In genomic region chr11:99024468-99025134, GRCm38 (mm10) we compare ENCODE assay signal across 8 mouse cellular contexts. TPM values are rescaled to one million over a fixed set of nuclear protein-coding genes. Genes with fewer than 3 reads are reported as not detected.
DNase-seq lines count a peak whose midpoint lies in the region; ATAC-seq and TF ChIP-seq lines count a peak whose summit lies in the region.

No protein-coding gene starts in this region.

- DNase-seq in kidney, adult 2 months = no peak
- DNase-seq in kidney, adult 11 months = no peak
- DNase-seq in hindbrain, embryonic 11.5 days (ENCODE audit: low spot score) = no peak
- DNase-seq in frontal cortex, postnatal 25 days (ENCODE audit: low spot score in 2 of 2) = no peak
- no peak for DNase-seq in embryo, embryonic 9.5 days (ENCODE audit: extremely low spot score)
- no peak for DNase-seq in left cerebral cortex, postnatal 10 days (ENCODE audit: extremely low spot score in 1 of 2, low spot score in 2 of 2)

- H3K36me3 ChIP-seq in kidney, adult 2 months (ENCODE audit: control insufficient read depth, insufficient read depth, low read length) = no peaks in the 10 kb centered on the region
- 0 out of 2 replicates have a peak, but pooled peaks cover 5% of the 10 kb centered on the region for H3K36me3 ChIP-seq in hindbrain, embryonic 11.5 days (ENCODE audit: control insufficient read depth, insufficient read depth, low read length)
- peaks cover 7% of the 10 kb centered on the region; the same call in 1 of the 2 replicates for H3K36me3 ChIP-seq in midbrain, embryonic 13.5 days

- H3K4me3 ChIP-seq in kidney, adult 2 months (ENCODE audit: insufficient read depth, low read depth, low read length) = peak overlapping the region; percentile 54
- H3K4me3 ChIP-seq in bone marrow macrophage, adult 2 months (ENCODE audit: insufficient read depth, low read length) = peak overlapping the region; percentile 51
- peak overlapping the region; percentile 16; the same call in 1 of the 2 replicates for H3K4me3 ChIP-seq in hindbrain, embryonic 11.5 days (ENCODE audit: low read depth, low read length)
- H3K4me3 ChIP-seq in midbrain, embryonic 13.5 days (replicated peaks) = peak overlapping the region; percentile 38

- ATAC-seq in hindbrain, embryonic 11.5 days (ENCODE audit: low FRiP score) = peak; percentile 46; the same call in 1 of the 2 replicates
- ATAC-seq in midbrain, embryonic 13.5 days = peak; percentile 46

- intact Hi-C loops in left cerebral cortex, postnatal 10 days (cut with DNase I) = no loop called here

- no peaks in the 10 kb centered on the region for H3K9me3 ChIP-seq in hindbrain, embryonic 11.5 days (ENCODE audit: control insufficient read depth, low read length)
- H3K9me3 ChIP-seq in midbrain, embryonic 13.5 days = no peaks in the 10 kb centered on the region

- 0 out of 2 replicates have a peak overlapping the region, but pooled peaks have one; percentile 14 for H3K4me2 ChIP-seq in hindbrain, embryonic 11.5 days (replicated peaks; ENCODE audit: low read depth, low read length)
- H3K4me2 ChIP-seq in midbrain, embryonic 13.5 days (replicated peaks) = peak overlapping the region; percentile 48

- no peaks in the 10 kb centered on the region; the same call in 1 of the 2 replicates for H3K4me1 ChIP-seq in kidney, adult 2 months (ENCODE audit: control insufficient read depth, insufficient read depth, low read length)
- peaks cover 13% of the 10 kb centered on the region for H3K4me1 ChIP-seq in bone marrow macrophage, adult 2 months (ENCODE audit: control insufficient read depth, insufficient read depth, low read length)
- peaks cover 2% of the 10 kb centered on the region for H3K4me1 ChIP-seq in hindbrain, embryonic 11.5 days (replicated peaks; ENCODE audit: control insufficient read depth, insufficient read depth, low read length)
- peaks cover 24% of the 10 kb centered on the region for H3K4me1 ChIP-seq in midbrain, embryonic 13.5 days (replicated peaks)

- WGBS in kidney, adult 2 months = 35% methylated on average over 18 of the region's 18 CpGs
- 51% methylated on average over 18 of the region's 18 CpGs for WGBS in hindbrain, embryonic 11.5 days
- 54% methylated on average over 18 of the region's 18 CpGs for WGBS in midbrain, embryonic 13.5 days

- no peak for TF ChIP-seq POLR2A in kidney, adult 2 months (IDR thresholded peaks at IDR 0.05; ENCODE audit: low read depth, low read length)
- TF ChIP-seq POLR2A in bone marrow macrophage, adult 2 months (IDR thresholded peaks at IDR 0.05; ENCODE audit: borderline replicate concordance, low read depth, low read length) = no peak

- H3K27ac ChIP-seq in kidney, adult 2 months (ENCODE audit: insufficient read depth, low read depth, low read length) = no peak overlapping the region
- 0 out of 2 replicates have a peak overlapping the region, but pooled peaks have one; percentile 19 for H3K27ac ChIP-seq in bone marrow macrophage, adult 2 months (ENCODE audit: insufficient read depth, low read depth, low read length)
- H3K27ac ChIP-seq in hindbrain, embryonic 11.5 days (ENCODE audit: low read depth, low read length) = no peak overlapping the region
- H3K27ac ChIP-seq in midbrain, embryonic 13.5 days = no peak overlapping the region

- H3K27me3 ChIP-seq in kidney, adult 2 months (replicated peaks; ENCODE audit: control insufficient read depth, insufficient read depth, low read length) = no peaks in the 10 kb centered on the region
- no peaks in the 10 kb centered on the region for H3K27me3 ChIP-seq in hindbrain, embryonic 11.5 days (ENCODE audit: control insufficient read depth, insufficient read depth, low read length)
- H3K27me3 ChIP-seq in midbrain, embryonic 13.5 days = no peaks in the 10 kb centered on the region

- no peak for TF ChIP-seq CTCF in kidney, adult 2 months (conservative IDR thresholded peaks at IDR 0.05; ENCODE audit: insufficient read depth, insufficient read length, low read depth, low read length)
- TF ChIP-seq CTCF in bone marrow macrophage, adult 2 months (IDR thresholded peaks at IDR 0.05; ENCODE audit: low read depth, low read length) = no peak

- no peak overlapping the region for H3K9ac ChIP-seq in hindbrain, embryonic 11.5 days (ENCODE audit: low read depth, low read length)
- H3K9ac ChIP-seq in midbrain, embryonic 13.5 days (replicated peaks) = no peak overlapping the region; the same call in 1 of the 2 replicates

RNA-seq across cellular contexts. Expression of gene Top2a, which starts 0.6 kb away (rescaled TPM):
- 0.72 and 1.1 TPM in 2 replicates for polyA plus RNA-seq in kidney, adult 2 months (2012; rRNA removed)
- polyA plus RNA-seq in bone marrow macrophage, adult 2 months (2012; ENCODE audit: insufficient read depth, insufficient read length, missing spikeins) = 135 and 154 TPM in 2 replicates
- 332 and 333 TPM in 2 replicates for polyA plus RNA-seq in hindbrain, embryonic 11.5 days (2014; fragmentation: Nextera tagmentation; extraction: Ambion mirVana)
- 118 and 125 TPM in 2 replicates for polyA plus RNA-seq in midbrain, embryonic 13.5 days (2015; fragmentation: Nextera tagmentation; extraction: Ambion mirVana)
- 10 to 100 TPM; 10.1 to 12.0 TPM for total RNA-seq in left cerebral cortex, postnatal 10 days (2021)

RNA-seq across cellular contexts. Expression of gene Igfbp4, which starts 16.4 kb away (rescaled TPM):
- polyA plus RNA-seq in kidney, adult 2 months (2012; rRNA removed) = 1,142 and 1,152 TPM in 2 replicates
- 372 and 390 TPM in 2 replicates for polyA plus RNA-seq in bone marrow macrophage, adult 2 months (2012; ENCODE audit: insufficient read depth, insufficient read length, missing spikeins)
- polyA plus RNA-seq in hindbrain, embryonic 11.5 days (2014; fragmentation: Nextera tagmentation; extraction: Ambion mirVana) = 288 and 295 TPM in 2 replicates
- polyA plus RNA-seq in midbrain, embryonic 13.5 days (2015; fragmentation: Nextera tagmentation; extraction: Ambion mirVana) = 120 and 125 TPM in 2 replicates
- 10 to 100 TPM; 78.1 to 83.3 TPM for total RNA-seq in left cerebral cortex, postnatal 10 days (2021)

RNA-seq across cellular contexts. Expression of gene Gjd3, which starts 41.8 kb away (rescaled TPM):
- polyA plus RNA-seq in kidney, adult 2 months (2012; rRNA removed) = 0.34 and 0.57 TPM in 2 replicates
- polyA plus RNA-seq in bone marrow macrophage, adult 2 months (2012; ENCODE audit: insufficient read depth, insufficient read length, missing spikeins) = not detected in 2 replicates
- polyA plus RNA-seq in hindbrain, embryonic 11.5 days (2014; fragmentation: Nextera tagmentation; extraction: Ambion mirVana) = 0.28 and 0.74 TPM in 2 replicates
- polyA plus RNA-seq in midbrain, embryonic 13.5 days (2015; fragmentation: Nextera tagmentation; extraction: Ambion mirVana) = 0.58 and 0.99 TPM in 2 replicates
- total RNA-seq in left cerebral cortex, postnatal 10 days (2021) = 1 to 10 TPM; 4.1 to 5.1 TPM

Comparison
In these comparisons a context has a peak if more than half of its experiments do, and no peak if none do; other contexts are left out.
1. RNA of gene Top2a, which starts 0.6 kb away (polyA plus RNA-seq): 332 to 333 TPM in hindbrain, embryonic 11.5 days, 135 to 154 TPM in bone marrow macrophage, adult 2 months and 118 to 125 TPM in midbrain, embryonic 13.5 days; 0.72 to 1.1 TPM in kidney, adult 2 months; every median in the first group is over 10 times any median in the second.
2. Peak in every context shown above with its lines, with median percentiles within 50 percentile points of each other: H3K4me3 ChIP-seq.